Mouse (Mus musculus) neural tube, embryonic 14.5 days (tissue): ENCODE measurements around the gene Tmcc3. TPM values are rescaled to one million over a fixed set of nuclear protein-coding genes. Genes with fewer than 3 reads are reported as not detected.

Experiments
- ATAC-seq: fragments of 200-750 bp; cut with Nextera tagmentation; 2 replicates; pipeline ENCODE4 v1.8.0; 2017; ENCODE audit warnings: low read depth, mild to moderate bottlenecking, moderate TSS enrichment, moderate library complexity
- H3K27ac ChIP-seq: fragments of 300-500 bp; sonication (generic); 2 replicates; pipeline ENCODE4 v1.5.1; 2014; ENCODE audit warnings: low read depth, mild to moderate bottlenecking, control low read depth, low read length, moderate library complexity, mixed read lengths
- H3K27me3 ChIP-seq: fragments of 300-500 bp; sonication (generic); 2 replicates; pipeline ENCODE4 v1.6.1; 2014; ENCODE audit warnings: low read length; ENCODE audit not compliant: control insufficient read depth, insufficient read depth
- H3K36me3 ChIP-seq: fragments of 300-500 bp; sonication (generic); 2 replicates; pipeline ENCODE4 v1.6.1; 2014; ENCODE audit warnings: low read length, mixed read lengths; ENCODE audit not compliant: control insufficient read depth, insufficient read depth
- H3K4me1 ChIP-seq: fragments of 300-500 bp; sonication (generic); 2 replicates; pipeline ENCODE4 v1.6.1; 2014; ENCODE audit warnings: low read length; ENCODE audit not compliant: control insufficient read depth, insufficient read depth
- H3K4me2 ChIP-seq: fragments of 300-500 bp; sonication (generic); 2 replicates; pipeline ENCODE4 v1.6.1; 2014; ENCODE audit warnings: mild to moderate bottlenecking, low read depth, low read length, control low read depth
- H3K4me3 ChIP-seq: fragments of 300-500 bp; sonication (generic); 2 replicates; pipeline ENCODE4 v1.5.1; 2014; ENCODE audit warnings: low read depth, low read length, control low read depth, mixed read lengths
- H3K9ac ChIP-seq: fragments of 300-500 bp; sonication (generic); replicated peaks from 2 replicates; pipeline ENCODE4 v1.6.1; 2014; ENCODE audit warnings: low read depth, mild to moderate bottlenecking, control low read depth, low read length, mixed read lengths
- H3K9me3 ChIP-seq: fragments of 300-500 bp; sonication (generic); 2 replicates; pipeline ENCODE4 v1.6.1; 2016; ENCODE audit warnings: low read length; ENCODE audit not compliant: control insufficient read depth
- WGBS: fragments of 180-500 bp; shearing (Covaris S2); extraction: QIAGEN DNeasy Blood & Tissue Kit; methylation state at CpG from one replicate; pipeline ENCODE4 v1.1.7; 2014; 5-methylcytosine and 5-hydroxymethylcytosine counted together
- polyA plus RNA-seq: library from polyadenylated mRNA; unstranded; fragments of >200 nt; fragmentation: Nextera tagmentation; extraction: Ambion mirVana; gene quantifications from 2 replicates; pipeline ENCODE4 v1.2.1, GENCODE M21; 2014

Tmcc3 gene
- polyA plus RNA-seq, 1 experiment from 2014 or later, result 24.2 TPM

- H3K4me3 ChIP-seq, result no peak overlapping the region
- H3K9ac ChIP-seq, result no peak overlapping the region
- no peaks in the 10 kb centered on the region for H3K36me3 ChIP-seq
- no peak for ATAC-seq
- peaks cover 15% of the 10 kb centered on the region; the same call in 1 of the 2 replicates for H3K4me1 ChIP-seq
- H3K27me3 ChIP-seq, result no peaks in the 10 kb centered on the region
- no peaks in the 10 kb centered on the region for H3K9me3 ChIP-seq
- no peak overlapping the region for H3K4me2 ChIP-seq
- H3K27ac ChIP-seq, result no peak overlapping the region
- WGBS, result 82% methylated on average over 7 of the region's 7 CpGs
These were observed 183.9 kb downstream of the Tmcc3 start for GRCm38 (mm10) chr10:94495496-94496235.

DNA sequence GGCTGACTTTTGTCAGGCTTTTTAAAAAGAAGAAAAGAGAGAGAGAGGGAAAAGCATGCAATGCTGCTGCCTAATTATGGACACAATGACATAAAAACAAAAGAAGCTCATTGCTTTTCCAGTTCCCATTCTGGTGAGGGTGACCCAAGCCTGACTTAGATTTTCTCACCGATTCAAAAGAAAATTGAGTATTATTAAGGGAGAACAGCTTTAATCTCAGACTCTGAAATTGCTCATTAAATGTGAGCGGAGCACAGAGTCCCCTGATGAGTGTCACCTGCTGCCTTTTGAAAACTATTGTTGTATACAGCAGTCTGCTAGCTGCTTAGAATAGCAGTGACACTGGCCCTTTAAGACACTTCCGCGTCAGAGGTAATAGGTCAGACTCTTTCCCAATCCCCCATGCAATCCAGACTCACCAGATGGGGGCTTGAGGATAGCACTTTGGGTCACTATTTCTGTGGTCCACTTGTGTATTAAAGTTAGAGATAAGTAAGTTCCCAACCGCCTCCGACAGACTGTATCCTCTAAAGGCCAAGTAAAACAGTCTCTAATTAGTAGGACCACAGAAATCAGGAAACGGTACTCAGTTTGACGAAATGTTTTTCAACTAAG lies 185.2 kb downstream of the Tmcc3 start:
- 67% methylated on average over 8 of the region's 8 CpGs for WGBS
- H3K4me1 ChIP-seq, result peaks cover 15% of the 10 kb centered on the region; the same call in 1 of the 2 replicates
- H3K9ac ChIP-seq, result no peak overlapping the region
- H3K4me2 ChIP-seq, result no peak overlapping the region
- no peak for ATAC-seq
- no peak overlapping the region for H3K27ac ChIP-seq
- no peak overlapping the region for H3K4me3 ChIP-seq
- no peaks in the 10 kb centered on the region for H3K27me3 ChIP-seq
- H3K9me3 ChIP-seq, result no peaks in the 10 kb centered on the region
- H3K36me3 ChIP-seq, result no peaks in the 10 kb centered on the region

- no peak overlapping the region for H3K4me3 ChIP-seq
These were observed 188.6 kb downstream of the Tmcc3 start for GRCm38 (mm10) chr10:94500210-94500876.

GRCm38 (mm10) chr10:94500877-94501273 lies 189.1 kb downstream of the Tmcc3 start:
- H3K36me3 ChIP-seq, result no peaks in the 10 kb centered on the region
- H3K27me3 ChIP-seq, result no peaks in the 10 kb centered on the region
- H3K4me2 ChIP-seq, result no peak overlapping the region
- H3K27ac ChIP-seq, result no peak overlapping the region
- WGBS, result 64% methylated on average over 7 of the region's 7 CpGs
- H3K4me3 ChIP-seq, result no peak overlapping the region
- peaks cover 10% of the 10 kb centered on the region; the same call in 1 of the 2 replicates for H3K4me1 ChIP-seq
- H3K9ac ChIP-seq, result no peak overlapping the region
- no peaks in the 10 kb centered on the region for H3K9me3 ChIP-seq
- no peak for ATAC-seq

More at GRCm38 (mm10) chr10:94500210-94500876, 188.6 kb downstream of the Tmcc3 start:
- H3K27me3 ChIP-seq, result no peaks in the 10 kb centered on the region
- 0 out of 2 replicates have a peak overlapping the region, but pooled peaks have one; percentile 5 for H3K4me2 ChIP-seq
- H3K9me3 ChIP-seq, result no peaks in the 10 kb centered on the region
- H3K4me1 ChIP-seq, result peaks cover 10% of the 10 kb centered on the region; the same call in 1 of the 2 replicates
- no peaks in the 10 kb centered on the region for H3K36me3 ChIP-seq
- H3K27ac ChIP-seq, result peak overlapping the region; percentile 69
- no peak overlapping the region for H3K9ac ChIP-seq
- peak; percentile 73; the same call in 1 of the 2 replicates for ATAC-seq
- WGBS, result 24% methylated on average over 16 of the region's 16 CpGs

GRCm38 (mm10) chr10:94501796-94502195 lies 190.0 kb downstream of the Tmcc3 start:
- Histone ChIP-seq H3K27me3 (no peaks in the 10 kb centered on the region), H3K4me2 (no peak overlapping the region), H3K27ac (no peak overlapping the region), H3K9ac (no peak overlapping the region), H3K4me3 (no peak overlapping the region), H3K36me3 (no peaks in the 10 kb centered on the region), H3K4me1 (peaks cover 10% of the 10 kb centered on the region; the same call in 1 of the 2 replicates), H3K9me3 (no peaks in the 10 kb centered on the region)
- no peak for ATAC-seq
- 85% methylated on average over 10 of the region's 10 CpGs for WGBS

DNA sequence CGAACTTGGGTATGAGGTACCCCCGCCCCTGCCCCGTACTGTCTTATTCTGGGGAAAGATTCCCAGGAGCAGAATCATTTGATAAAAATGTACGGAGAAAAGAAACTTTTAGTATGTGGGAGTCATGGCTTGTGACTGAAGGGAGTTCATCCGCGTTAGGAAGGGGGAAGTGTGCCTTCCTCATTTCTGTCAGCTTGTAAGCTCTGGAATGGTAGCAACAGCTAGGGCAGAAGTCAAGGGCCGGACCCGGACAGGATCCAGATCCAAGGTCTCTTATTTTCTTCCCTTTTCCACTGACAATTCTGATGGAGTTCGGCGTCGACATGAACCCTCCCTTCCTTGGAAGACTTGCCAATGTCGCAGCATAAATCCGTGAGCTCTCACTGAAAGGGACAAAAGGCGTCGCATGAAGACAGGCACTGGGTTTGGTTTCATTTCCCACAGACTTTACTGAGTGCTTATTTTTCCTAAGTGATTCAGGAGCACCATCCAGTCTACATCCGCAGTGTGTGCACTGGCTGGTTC lies 193.6 kb downstream of the Tmcc3 start:
- no peak overlapping the region for H3K9ac ChIP-seq
- WGBS, result 82% methylated on average over 16 of the region's 16 CpGs
- no peak overlapping the region for H3K27ac ChIP-seq
- H3K4me2 ChIP-seq, result no peak overlapping the region
- H3K4me1 ChIP-seq, result 0 out of 2 replicates have a peak, but pooled peaks cover under 1% of the 10 kb centered on the region
- no peaks in the 10 kb centered on the region for H3K27me3 ChIP-seq
- H3K9me3 ChIP-seq, result no peaks in the 10 kb centered on the region
- H3K36me3 ChIP-seq, result no peaks in the 10 kb centered on the region
- ATAC-seq, result no peak
- no peak overlapping the region for H3K4me3 ChIP-seq

DNA sequence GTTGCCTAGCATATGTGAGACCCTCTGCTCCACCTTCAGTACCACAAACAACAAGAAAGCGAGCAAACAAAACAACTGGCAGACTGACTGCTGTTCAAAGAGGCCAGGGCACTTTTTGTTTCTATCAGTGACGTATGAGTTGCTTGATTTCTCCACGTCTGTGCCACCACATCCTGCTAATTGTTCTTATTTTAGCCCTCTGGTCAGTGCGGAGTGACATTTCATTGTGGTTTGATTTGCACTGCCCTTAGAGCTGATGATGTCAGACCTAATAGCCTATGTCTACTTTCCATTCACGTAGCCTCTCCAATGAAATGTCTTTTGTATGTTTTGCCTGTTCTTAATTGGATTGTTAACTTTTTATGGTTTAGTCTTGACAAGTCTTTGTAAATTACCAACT lies 197.1 kb downstream of the Tmcc3 start:
- no peaks in the 10 kb centered on the region for H3K4me1 ChIP-seq
- H3K27me3 ChIP-seq, result no peaks in the 10 kb centered on the region
- 59% methylated on average over 5 of the region's 5 CpGs for WGBS
- H3K9ac ChIP-seq, result no peak overlapping the region
- no peaks in the 10 kb centered on the region for H3K9me3 ChIP-seq
- no peak for ATAC-seq
- H3K4me2 ChIP-seq, result no peak overlapping the region
- no peak overlapping the region for H3K4me3 ChIP-seq
- no peaks in the 10 kb centered on the region for H3K36me3 ChIP-seq
- H3K27ac ChIP-seq, result no peak overlapping the region

DNA sequence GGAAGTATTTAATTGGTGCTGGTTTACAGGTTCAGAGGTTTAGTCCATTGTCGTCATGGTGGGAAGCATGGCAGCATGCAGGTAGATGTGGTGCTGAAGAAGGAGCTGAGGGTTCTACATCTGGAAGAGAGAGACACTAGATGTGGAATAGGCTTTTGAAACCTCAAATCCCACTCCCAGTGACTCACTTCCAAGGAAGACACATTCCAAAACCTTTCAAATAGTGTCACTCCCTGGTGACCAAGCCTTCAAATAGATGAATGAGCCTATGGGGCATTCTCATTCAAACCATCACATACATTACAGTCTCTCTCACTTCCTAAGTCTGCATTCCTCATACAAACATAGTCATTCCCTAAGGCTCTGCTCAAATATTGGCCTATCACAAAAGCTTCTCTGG lies 201.0 kb downstream of the Tmcc3 start:
- Histone ChIP-seq H3K4me3 (no peak overlapping the region), H3K9me3 (no peaks in the 10 kb centered on the region), H3K36me3 (no peaks in the 10 kb centered on the region), H3K4me1 (peaks cover 9% of the 10 kb centered on the region; the same call in 1 of the 2 replicates), H3K9ac (no peak overlapping the region), H3K27me3 (no peaks in the 10 kb centered on the region), H3K27ac (no peak overlapping the region), H3K4me2 (no peak overlapping the region)
- ATAC-seq, result no peak
- 87% methylated on average over 1 of the region's 1 CpGs for WGBS
